Mouse (Mus musculus) erythroblast, embryonic 14.5 days (primary cell): ENCODE results near the gene Cdc14a. TPM values are rescaled to one million over a fixed set of nuclear protein-coding genes. Genes with fewer than 3 reads are reported as not detected.

Source experiments
- H3K27me3 ChIP-seq: 2 replicates; pipeline ENCODE4 v1.6.1; 2012; ENCODE audit warnings: inconsistent platforms; ENCODE audit not compliant: control insufficient read depth
- H3K36me3 ChIP-seq: 2 replicates; pipeline ENCODE4 v1.6.1; 2012; ENCODE audit warnings: mild to moderate bottlenecking, inconsistent platforms; ENCODE audit not compliant: control insufficient read depth
- H3K4me1 ChIP-seq: 2 replicates; pipeline ENCODE4 v1.6.1; 2012; ENCODE audit warnings: inconsistent platforms; ENCODE audit not compliant: control insufficient read depth
- H3K4me3 ChIP-seq: replicated peaks from 2 replicates; pipeline ENCODE3; 2012; ENCODE audit warnings: moderate library complexity, mild to moderate bottlenecking, inconsistent platforms
- H3K9me3 ChIP-seq: 2 replicates; pipeline ENCODE4 v1.6.1; 2012; ENCODE audit warnings: low read length, inconsistent platforms, mixed read lengths; ENCODE audit not compliant: control insufficient read depth
- GATA1 ChIP-seq: IDR thresholded peaks from 2 replicates; pipeline ENCODE4 v1.6.1; 2012; ENCODE audit warnings: low read length, inconsistent platforms, mixed read lengths
- TAL1 ChIP-seq: IDR thresholded peaks from 3 replicates; pipeline ENCODE4 v1.6.1; 2012; ENCODE audit warnings: low read length, inconsistent platforms, mixed read lengths
- polyA plus RNA-seq: library from polyadenylated mRNA; stranded (reverse); fragments of >175 nt; gene quantifications from 2 replicates; pipeline ENCODE4 v1.2.3, GENCODE M21; 2012

Cdc14a gene
- polyA plus RNA-seq, 1 experiment, result 0.25 TPM

GRCm38 (mm10) chr3:116232763-116233162 lies 191.1 kb downstream of the Cdc14a start:
- no peak for TF ChIP-seq GATA1
- no peaks in the 10 kb centered on the region for H3K4me1 ChIP-seq
- no peak overlapping the region for H3K4me3 ChIP-seq
- no peaks in the 10 kb centered on the region for H3K27me3 ChIP-seq
- H3K9me3 ChIP-seq, result no peaks in the 10 kb centered on the region
- H3K36me3 ChIP-seq, result no peaks in the 10 kb centered on the region

GRCm38 (mm10) chr3:116229336-116229735 lies 194.5 kb downstream of the Cdc14a start:
- H3K4me1 ChIP-seq, result no peaks in the 10 kb centered on the region
- H3K9me3 ChIP-seq, result no peaks in the 10 kb centered on the region
- no peaks in the 10 kb centered on the region for H3K36me3 ChIP-seq
- H3K27me3 ChIP-seq, result no peaks in the 10 kb centered on the region
- no peak overlapping the region for H3K4me3 ChIP-seq
- TF ChIP-seq GATA1 (no peak), TAL1 (no peak)

- no peaks in the 10 kb centered on the region for H3K9me3 ChIP-seq
- no peaks in the 10 kb centered on the region for H3K36me3 ChIP-seq
- no peak for TF ChIP-seq GATA1
- no peak overlapping the region for H3K4me3 ChIP-seq
- no peaks in the 10 kb centered on the region for H3K27me3 ChIP-seq
- H3K4me1 ChIP-seq, result no peaks in the 10 kb centered on the region
Measured at GRCm38 (mm10) chr3:116228360-116229245, 195.2 kb downstream of the Cdc14a start.

- H3K27me3 ChIP-seq, result no peaks in the 10 kb centered on the region
- no peaks in the 10 kb centered on the region for H3K4me1 ChIP-seq
- no peaks in the 10 kb centered on the region for H3K9me3 ChIP-seq
- no peaks in the 10 kb centered on the region for H3K36me3 ChIP-seq
- no peak overlapping the region for H3K4me3 ChIP-seq
- TF ChIP-seq TAL1 (no peak), GATA1 (no peak)
Measured at GRCm38 (mm10) chr3:116227383-116227782, 196.4 kb downstream of the Cdc14a start.

- no peaks in the 10 kb centered on the region for H3K4me1 ChIP-seq
- H3K27me3 ChIP-seq, result no peaks in the 10 kb centered on the region
- TF ChIP-seq GATA1 (no peak), TAL1 (no peak)
- H3K4me3 ChIP-seq, result no peak overlapping the region
- no peaks in the 10 kb centered on the region for H3K9me3 ChIP-seq
- H3K36me3 ChIP-seq, result no peaks in the 10 kb centered on the region
Measured at GRCm38 (mm10) chr3:116226915-116227314, 196.9 kb downstream of the Cdc14a start.

Other genes with a start within 250 kb of the Cdc14a start
- not detected in 2 replicates for gene Gpr88, start 170.5 kb downstream of the Cdc14a start, polyA plus RNA-seq
- 3.6 and 4.7 TPM in 2 replicates for gene Rtca, start 84.2 kb upstream of the Cdc14a start, polyA plus RNA-seq
- gene Dbt, start 89.0 kb upstream of the Cdc14a start, polyA plus RNA-seq, result 0.02 and 0.03 TPM in 2 replicates
- gene Lrrc39, start 138.9 kb upstream of the Cdc14a start, polyA plus RNA-seq, result 0.01 TPM in 1 of 2 replicates, not detected in the other
- 1.1 and 1.4 TPM in 2 replicates for gene Sass6, start 170.9 kb upstream of the Cdc14a start, polyA plus RNA-seq
- 0.10 and 0.17 TPM in 2 replicates for gene Trmt13, start 190.6 kb upstream of the Cdc14a start, polyA plus RNA-seq
- gene Mfsd14a, start 238.6 kb upstream of the Cdc14a start, polyA plus RNA-seq, result 0.30 and 0.52 TPM in 2 replicates